Mouse (Mus musculus) gastrocnemius, adult 2 months (tissue): ENCODE results near the gene Tekt4. TPM values are rescaled to one million over a fixed set of nuclear protein-coding genes. Genes with fewer than 3 reads are reported as not detected.

Source experiments
- DNase-seq: peaks from one replicate; pipeline ENCODE4 v3.0.0; 2022
- H3K27ac ChIP-seq: fragments of 200-600 bp; 2 replicates; pipeline ENCODE4 v1.8.1; 2022; ENCODE audit warnings: mild to moderate bottlenecking
- H3K4me3 ChIP-seq: fragments of 200-600 bp; 2 replicates; pipeline ENCODE4 v1.8.1; 2022; ENCODE audit warnings: mild to moderate bottlenecking, moderate library complexity
- CTCF ChIP-seq: fragments of 200-600 bp; IDR thresholded peaks from 2 replicates; pipeline ENCODE4 v1.8.1; 2022; ENCODE audit warnings: antibody characterized with exemption, mild to moderate bottlenecking, moderate library complexity
- intact Hi-C: fragments of 180-260 bp; cut with DNase I; formaldehyde crosslinking; loops from one replicate; pipeline ENCODE4 v1.15.1; 2025
- long read RNA-seq, 2 experiments: library from polyadenylated mRNA; stranded (forward); transcript quantifications; one replicate each; pipeline ENCODE4 v2.0.0; 2021
- total RNA-seq, 2 experiments: library from RNA; stranded (reverse); gene quantifications; 2 replicates each; pipeline ENCODE4 v1.2.3; 2021

Gene Tekt4
- not detected for total RNA-seq
- long read RNA-seq, experiment 1 = 0 reads
- long read RNA-seq, experiment 2 = 0 reads

DNA sequence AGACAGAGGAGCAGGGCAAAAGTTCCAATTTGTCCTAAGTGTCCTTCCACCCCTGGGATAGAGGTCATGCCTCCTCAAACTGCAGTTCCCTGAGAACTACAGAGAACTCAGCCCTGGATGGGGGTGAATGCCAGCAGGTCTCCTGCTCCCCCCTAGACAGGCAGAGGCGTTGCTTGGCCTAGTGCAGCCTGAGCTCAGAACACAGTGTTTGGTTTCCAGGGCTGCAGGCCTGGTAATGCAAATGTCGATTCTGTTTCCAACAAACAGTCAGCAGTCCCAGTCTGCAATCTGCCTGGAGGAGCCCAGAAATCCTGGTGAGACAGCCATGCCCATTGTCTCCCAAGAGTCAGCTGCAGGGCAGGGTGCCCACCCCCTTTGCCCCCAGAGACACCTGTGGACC lies at the start of gene Tekt4:
Gene Tekt4, plus strand, starts transcription at position 344 of the 400 bp plus-strand sequence.
- DNase-seq = no peak
- no peak within 1 kb of the TSS for H3K27ac ChIP-seq
- TF ChIP-seq CTCF = no peak
- no peak within 1 kb of the TSS for H3K4me3 ChIP-seq
- intact Hi-C loops = no loop called here

GRCm38 (mm10) chr17:25405224-25405895 lies 49.1 kb upstream of the Tekt4 start:
- H3K27ac ChIP-seq = peak overlapping the region; percentile 62

GRCm38 (mm10) chr17:25406011-25406441 lies 48.4 kb upstream of the Tekt4 start:
- DNase-seq = no peak
- 0 out of 2 replicates have a peak, but pooled peaks have one; percentile 3 for TF ChIP-seq CTCF
- intact Hi-C loops = no loop called here
- Histone ChIP-seq H3K27ac (peak overlapping the region; percentile 62), H3K4me3 (peak overlapping the region; percentile 11; the same call in 1 of the 2 replicates)

More at GRCm38 (mm10) chr17:25405224-25405895, 49.1 kb upstream of the Tekt4 start:
- no peak for DNase-seq
- intact Hi-C loops = no loop called here
- H3K4me3 ChIP-seq = no peak overlapping the region; the same call in 1 of the 2 replicates
- no peak for TF ChIP-seq CTCF

DNA sequence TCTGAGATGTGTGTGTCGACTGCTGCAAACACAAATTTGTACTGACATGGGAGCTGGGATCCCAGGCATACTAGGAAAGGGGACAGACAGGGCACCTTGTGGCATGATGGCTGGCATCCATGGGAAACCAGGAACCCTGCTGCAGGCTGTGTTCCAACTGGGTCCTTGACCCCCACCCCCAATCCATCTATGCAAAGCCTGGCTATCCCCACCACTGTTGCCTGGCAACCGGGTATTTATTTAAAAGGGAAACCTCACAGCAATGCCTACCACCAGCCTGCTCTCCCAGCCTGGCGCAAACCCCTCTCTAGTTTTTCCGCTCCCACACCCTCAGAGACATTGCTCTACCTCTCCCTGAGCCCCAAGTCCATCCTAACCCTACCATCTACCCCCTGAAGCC lies 47.1 kb upstream of the Tekt4 start:
- no peak for DNase-seq
- Histone ChIP-seq H3K4me3 (no peak overlapping the region), H3K27ac (no peak overlapping the region)
- intact Hi-C loops = no loop called here
- TF ChIP-seq CTCF = no peak

GRCm38 (mm10) chr17:25408302-25408999 lies 46.0 kb upstream of the Tekt4 start:
- Histone ChIP-seq H3K27ac (peak overlapping the region; percentile 24; the same call in 1 of the 2 replicates), H3K4me3 (no peak overlapping the region)
- no peak for DNase-seq
- no peak for TF ChIP-seq CTCF
- intact Hi-C loops = no loop called here

GRCm38 (mm10) chr17:25409621-25410020 lies 44.8 kb upstream of the Tekt4 start:
- intact Hi-C loops = no loop called here
- no peak overlapping the region for H3K4me3 ChIP-seq
- no peak for TF ChIP-seq CTCF
- no peak for DNase-seq
- H3K27ac ChIP-seq = no peak overlapping the region

DNA sequence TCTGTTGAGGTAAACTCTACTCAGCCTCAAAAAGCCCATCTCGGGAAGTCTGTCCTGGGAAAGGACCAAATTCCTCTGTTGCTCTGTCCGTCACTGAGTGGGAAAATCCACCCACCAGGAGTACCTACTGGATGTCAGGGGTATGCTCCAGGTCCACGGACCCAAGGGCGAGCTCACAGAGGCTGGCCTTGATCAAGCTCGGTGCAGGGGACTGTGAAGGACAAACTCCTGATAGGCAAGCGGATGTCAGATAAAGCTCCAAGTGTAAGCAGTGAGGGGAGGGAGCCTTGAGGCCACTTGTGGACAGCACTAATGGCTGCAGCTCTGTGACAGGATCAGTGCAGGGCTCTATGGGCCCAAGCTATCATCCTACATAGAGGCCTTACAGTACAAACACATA lies 44.2 kb upstream of the Tekt4 start:
- no peak for TF ChIP-seq CTCF
- DNase-seq = no peak
- Histone ChIP-seq H3K4me3 (no peak overlapping the region), H3K27ac (no peak overlapping the region)
- intact Hi-C loops = no loop called here

GRCm38 (mm10) chr17:25410786-25411185 lies 43.6 kb upstream of the Tekt4 start:
- DNase-seq = no peak
- H3K27ac ChIP-seq = no peak overlapping the region
- TF ChIP-seq CTCF = no peak
- intact Hi-C loops = no loop called here
- H3K4me3 ChIP-seq = no peak overlapping the region

GRCm38 (mm10) chr17:25411251-25411650 lies 43.2 kb upstream of the Tekt4 start:
- DNase-seq = no peak
- Histone ChIP-seq H3K4me3 (no peak overlapping the region), H3K27ac (no peak overlapping the region)
- intact Hi-C loops = no loop called here
- TF ChIP-seq CTCF = no peak

DNA sequence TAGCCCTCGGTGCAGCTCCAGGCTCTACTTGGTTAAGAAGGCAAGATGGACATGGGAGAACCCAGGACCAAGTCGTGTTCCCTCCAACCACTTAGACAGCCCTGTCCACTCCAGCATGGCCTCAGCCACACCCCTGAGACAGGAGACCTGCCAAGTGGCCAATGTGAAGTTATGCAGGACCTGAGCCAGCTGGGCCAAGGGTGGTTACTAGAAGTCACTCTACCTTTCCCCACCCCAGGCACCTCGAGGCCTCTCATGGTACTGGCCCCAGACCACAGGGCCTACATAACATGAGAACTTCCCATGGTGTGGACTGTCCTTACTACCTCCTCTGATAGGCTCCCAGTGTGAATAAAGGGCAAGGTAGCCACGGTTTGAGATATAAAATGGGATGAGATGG lies 40.2 kb upstream of the Tekt4 start:
- no peak for TF ChIP-seq CTCF
- Histone ChIP-seq H3K4me3 (no peak overlapping the region), H3K27ac (no peak overlapping the region)
- DNase-seq = no peak
- intact Hi-C loops = no loop called here

GRCm38 (mm10) chr17:25414917-25415316 lies 39.5 kb upstream of the Tekt4 start:
- Histone ChIP-seq H3K27ac (no peak overlapping the region), H3K4me3 (no peak overlapping the region)
- intact Hi-C loops = no loop called here
- DNase-seq = no peak
- no peak for TF ChIP-seq CTCF

- no peak for DNase-seq
- TF ChIP-seq CTCF = no peak
- intact Hi-C loops = no loop called here
- H3K4me3 ChIP-seq = no peak overlapping the region
- H3K27ac ChIP-seq = no peak overlapping the region
Observed at GRCm38 (mm10) chr17:25415421-25415913, 38.9 kb upstream of the Tekt4 start.

GRCm38 (mm10) chr17:25416219-25416618 lies 38.2 kb upstream of the Tekt4 start:
- intact Hi-C loops = no loop called here
- Histone ChIP-seq H3K4me3 (no peak overlapping the region), H3K27ac (peak overlapping the region; percentile 3; the same call in 1 of the 2 replicates)
- TF ChIP-seq CTCF = no peak
- DNase-seq = no peak

GRCm38 (mm10) chr17:25417990-25418389 lies 36.4 kb upstream of the Tekt4 start:
- DNase-seq = no peak
- no peak for TF ChIP-seq CTCF

More at GRCm38 (mm10) chr17:25417990-25418389, 36.4 kb upstream of the Tekt4 start:
- intact Hi-C loops = no loop called here
- H3K27ac ChIP-seq = no peak overlapping the region
- H3K4me3 ChIP-seq = no peak overlapping the region
